Mouse (Mus musculus) lung, embryonic 16.5 days (tissue): ENCODE measurements around the gene Rgs9bp. TPM values are rescaled to one million over a fixed set of nuclear protein-coding genes. Genes with fewer than 3 reads are reported as not detected.
"Not testable (repeated sequence)": the region's sequence is repeated elsewhere in the genome, so short reads cannot be mapped to it uniquely, and the experiment has no call there.

Experiments
- ATAC-seq: fragments of 200-750 bp; cut with Nextera tagmentation; 2 replicates; pipeline ENCODE4 v1.8.0; 2017; ENCODE audit warnings: low read depth, mild to moderate bottlenecking, moderate library complexity
- H3K27ac ChIP-seq: fragments of 300-500 bp; sonication (generic); 2 replicates; pipeline ENCODE4 v1.5.1; 2014; ENCODE audit warnings: mild to moderate bottlenecking, control low read depth, low read length
- H3K27me3 ChIP-seq: fragments of 300-500 bp; sonication (generic); 2 replicates; pipeline ENCODE4 v1.6.1; 2014; ENCODE audit warnings: low read depth, low read length, mixed read lengths; ENCODE audit not compliant: control insufficient read depth, insufficient read depth
- H3K36me3 ChIP-seq: fragments of 300-500 bp; sonication (generic); 2 replicates; pipeline ENCODE4 v1.6.1; 2014; ENCODE audit warnings: low read length; ENCODE audit not compliant: control insufficient read depth, insufficient read depth
- H3K4me1 ChIP-seq: fragments of 300-500 bp; sonication (generic); replicated peaks from 2 replicates; pipeline ENCODE4 v1.6.1; 2014; ENCODE audit warnings: low read length, mixed read lengths; ENCODE audit not compliant: control insufficient read depth, insufficient read depth
- H3K4me2 ChIP-seq: fragments of 300-500 bp; sonication (generic); 2 replicates; pipeline ENCODE4 v1.6.1; 2014; ENCODE audit warnings: low read depth, low read length, control low read depth
- H3K4me3 ChIP-seq: fragments of 300-500 bp; sonication (generic); 2 replicates; pipeline ENCODE4 v1.5.1; 2014; ENCODE audit warnings: mild to moderate bottlenecking, low read length, control low read depth
- H3K9ac ChIP-seq: fragments of 300-500 bp; sonication (generic); 2 replicates; pipeline ENCODE4 v1.6.1; 2014; ENCODE audit warnings: low read length, control low read depth
- H3K9me3 ChIP-seq: fragments of 300-500 bp; sonication (generic); 2 replicates; pipeline ENCODE4 v1.6.1; 2016; ENCODE audit warnings: low read length; ENCODE audit not compliant: control insufficient read depth
- WGBS: fragments of 180-500 bp; shearing (Covaris S2); extraction: QIAGEN DNeasy Blood & Tissue Kit; methylation state at CpG from one replicate; pipeline ENCODE4 v1.1.7; 2014; 5-methylcytosine and 5-hydroxymethylcytosine counted together
- polyA plus RNA-seq: library from polyadenylated mRNA; unstranded; fragments of >200 nt; fragmentation: Nextera tagmentation; extraction: Ambion mirVana; gene quantifications from 2 replicates; pipeline ENCODE4 v1.2.1, GENCODE M21; 2015

Rgs9bp gene
- polyA plus RNA-seq, 1 experiment from 2014 or later: 0.06 TPM

- WGBS: under 1% methylated on average over 49 of the region's 49 CpGs
- peak within 1 kb of the TSS; percentile 78 for H3K4me3 ChIP-seq
- peak; percentile 98 for ATAC-seq
- peak within 1 kb of the TSS; percentile 29; the same call in 1 of the 2 replicates for H3K27ac ChIP-seq
- H3K9ac ChIP-seq: peak within 1 kb of the TSS; percentile 81
- peaks cover 25% of the 10 kb centered on the region for H3K27me3 ChIP-seq
- no peaks in the 10 kb centered on the region for H3K36me3 ChIP-seq
- peak within 1 kb of the TSS; percentile 97 for H3K4me2 ChIP-seq
- H3K4me1 ChIP-seq: peaks cover 12% of the 10 kb centered on the region
- H3K9me3 ChIP-seq: no peaks in the 10 kb centered on the region
Observed at GRCm38 (mm10) chr7:35586055-35586905, 898 bp upstream of the Rgs9bp start, which contains the start of gene Ankrd27. Gene Ankrd27 (plus strand): TSS chr7:35586244.

GRCm38 (mm10) chr7:35584786-35585190 lies 594 bp downstream of the Rgs9bp start:
- Histone ChIP-seq H3K4me3 (peak overlapping the region; percentile 78), H3K9ac (peak overlapping the region; percentile 57), H3K4me1 (peaks cover 12% of the 10 kb centered on the region), H3K27me3 (peaks cover 25% of the 10 kb centered on the region), H3K36me3 (no peaks in the 10 kb centered on the region), H3K4me2 (peak overlapping the region; percentile 97), H3K9me3 (no peaks in the 10 kb centered on the region), H3K27ac (no peak overlapping the region)
- ATAC-seq: no peak
- under 1% methylated on average over 50 of the region's 50 CpGs for WGBS

- WGBS: 5% methylated on average over 36 of the region's 36 CpGs
- H3K9me3 ChIP-seq: no peaks in the 10 kb centered on the region
- no peak for ATAC-seq
- H3K4me3 ChIP-seq: peak overlapping the region; percentile 78
- H3K27ac ChIP-seq: no peak overlapping the region
- H3K27me3 ChIP-seq: peaks cover 25% of the 10 kb centered on the region
- H3K4me1 ChIP-seq: peaks cover 12% of the 10 kb centered on the region
- H3K36me3 ChIP-seq: no peaks in the 10 kb centered on the region
- H3K4me2 ChIP-seq: peak overlapping the region; percentile 97
- H3K9ac ChIP-seq: peak overlapping the region; percentile 57
Observed at GRCm38 (mm10) chr7:35584068-35584785, 1.2 kb downstream of the Rgs9bp start.

DNA sequence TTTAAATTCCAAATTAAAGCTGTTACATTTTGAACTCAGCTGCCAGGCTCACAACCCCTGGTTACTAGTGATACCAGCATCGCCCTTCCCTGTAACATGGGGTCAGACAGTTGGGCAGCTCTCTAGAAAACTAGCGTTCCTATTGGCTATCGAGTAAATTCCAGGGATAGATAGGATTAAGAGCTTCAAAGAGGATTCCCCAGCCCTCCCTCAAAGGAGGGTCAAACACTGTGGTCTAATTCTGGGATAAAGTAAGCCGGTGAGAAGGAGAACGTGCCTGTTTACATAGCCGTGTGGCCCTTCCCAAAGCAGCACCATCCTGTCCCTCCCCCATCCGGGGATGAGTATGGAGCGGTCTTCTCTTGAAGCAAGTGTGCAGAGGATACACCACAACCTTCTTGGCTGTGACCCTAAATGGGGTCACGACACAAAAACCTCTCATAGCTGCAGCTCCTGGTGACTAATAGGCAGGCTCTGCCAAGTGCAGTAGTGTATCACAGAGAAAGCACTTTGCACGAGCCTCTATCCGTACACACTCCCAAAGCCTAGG lies 1.8 kb downstream of the Rgs9bp start:
- peaks cover 12% of the 10 kb centered on the region for H3K4me1 ChIP-seq
- H3K36me3 ChIP-seq: no peaks in the 10 kb centered on the region
- no peak for ATAC-seq
- H3K9ac ChIP-seq: no peak overlapping the region
- H3K27ac ChIP-seq: no peak overlapping the region
- peaks cover 25% of the 10 kb centered on the region for H3K27me3 ChIP-seq
- WGBS: 13% methylated on average over 11 of the region's 11 CpGs
- H3K9me3 ChIP-seq: no peaks in the 10 kb centered on the region
- H3K4me2 ChIP-seq: no peak overlapping the region
- no peak overlapping the region for H3K4me3 ChIP-seq

DNA sequence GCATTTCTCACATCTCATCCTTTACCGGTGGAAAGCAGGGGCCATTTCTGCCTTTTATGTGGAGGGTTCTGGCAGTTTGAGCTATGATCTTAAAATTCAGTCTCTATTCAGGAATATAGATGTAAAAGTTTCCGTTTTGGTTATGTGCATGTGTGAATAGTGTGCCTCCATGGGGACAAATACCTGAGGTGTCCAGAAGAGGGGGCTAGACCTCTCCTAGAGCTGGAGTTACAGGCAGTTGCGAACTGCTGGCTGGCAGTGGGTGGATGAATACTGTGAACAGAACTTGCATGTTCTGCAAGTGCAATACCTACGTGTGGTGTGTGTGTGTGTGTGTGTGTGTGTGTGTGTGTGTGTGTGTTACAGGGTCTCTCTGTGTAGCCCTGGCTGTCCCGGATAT lies 2.7 kb downstream of the Rgs9bp start:
- H3K4me3 ChIP-seq: no peak overlapping the region
- no peaks in the 10 kb centered on the region for H3K36me3 ChIP-seq
- H3K9ac ChIP-seq: no peak overlapping the region
- ATAC-seq: no peak
- H3K9me3 ChIP-seq: no peaks in the 10 kb centered on the region
- H3K27me3 ChIP-seq: peaks cover 25% of the 10 kb centered on the region
- WGBS: 61% methylated on average over 5 of the region's 5 CpGs
- H3K4me1 ChIP-seq: peaks cover 12% of the 10 kb centered on the region
- no peak overlapping the region for H3K27ac ChIP-seq
- no peak overlapping the region for H3K4me2 ChIP-seq

DNA sequence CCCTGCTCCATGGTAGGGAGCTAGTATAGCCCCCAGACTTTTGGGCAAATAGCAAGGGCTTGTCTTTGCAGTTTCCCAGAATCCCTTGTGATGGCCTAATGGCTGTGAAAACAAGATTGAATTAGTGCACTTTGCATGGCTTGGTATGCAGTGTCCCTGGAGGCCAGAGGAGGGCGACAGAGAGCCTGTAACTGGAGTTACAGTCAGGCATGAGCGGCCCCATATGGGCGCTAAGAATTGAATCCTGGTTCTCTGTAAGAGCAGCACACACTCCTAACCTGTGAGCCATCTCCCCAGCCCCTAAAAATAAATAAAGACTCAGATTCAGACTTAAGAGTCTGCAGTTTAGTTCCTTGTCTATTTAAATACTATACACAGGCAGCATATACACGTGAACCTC lies 5.5 kb downstream of the Rgs9bp start:
- Histone ChIP-seq H3K27ac (no peak overlapping the region), H3K4me3 (no peak overlapping the region), H3K9me3 (no peaks in the 10 kb centered on the region), H3K4me2 (no peak overlapping the region), H3K9ac (no peak overlapping the region), H3K4me1 (peaks cover 4% of the 10 kb centered on the region; the same call in 1 of the 2 replicates), H3K27me3 (peaks cover 24% of the 10 kb centered on the region), H3K36me3 (no peaks in the 10 kb centered on the region)
- no peak for ATAC-seq
- WGBS: 43% methylated on average over 4 of the region's 4 CpGs

- H3K27me3 ChIP-seq, H3K9ac ChIP-seq, ATAC-seq, H3K4me3 ChIP-seq, H3K9me3 ChIP-seq, H3K4me2 ChIP-seq, H3K4me1 ChIP-seq, H3K27ac ChIP-seq, H3K36me3 ChIP-seq: not testable (repeated sequence)
- 24% methylated on average over 6 of the region's 6 CpGs for WGBS
Observed at GRCm38 (mm10) chr7:35570883-35571282, 14.5 kb downstream of the Rgs9bp start.

GRCm38 (mm10) chr7:35569724-35570123 lies 15.7 kb downstream of the Rgs9bp start:
- not testable (repeated sequence) for H3K9me3 ChIP-seq, H3K36me3 ChIP-seq, H3K4me3 ChIP-seq, H3K27ac ChIP-seq, H3K4me2 ChIP-seq, H3K9ac ChIP-seq, H3K27me3 ChIP-seq, H3K4me1 ChIP-seq, ATAC-seq
- 89% methylated on average over 4 of the region's 4 CpGs for WGBS

- not testable (repeated sequence) for H3K4me3 ChIP-seq, H3K27me3 ChIP-seq, ATAC-seq, H3K27ac ChIP-seq, H3K4me1 ChIP-seq, H3K9me3 ChIP-seq, H3K9ac ChIP-seq, H3K4me2 ChIP-seq, H3K36me3 ChIP-seq
- WGBS: 70% methylated on average over 13 of the region's 13 CpGs
Observed at GRCm38 (mm10) chr7:35565965-35566364, 19.4 kb downstream of the Rgs9bp start.
